Mouse (Mus musculus) kidney, embryonic 16.5 days (tissue): Measurements from ENCODE around the gene Olfr577. TPM values are rescaled to one million over a fixed set of nuclear protein-coding genes. Genes with fewer than 3 reads are reported as not detected.

ENCODE experiments used
- ATAC-seq: fragments of 200-750 bp; cut with Nextera tagmentation; 2 replicates; pipeline ENCODE4 v1.8.0; 2017; ENCODE audit warnings: moderate TSS enrichment; ENCODE audit not compliant: low FRiP score, low TSS enrichment
- H3K27ac ChIP-seq: fragments of 300-500 bp; sonication (generic); 2 replicates; pipeline ENCODE4 v1.5.1; 2014; ENCODE audit warnings: low read length
- H3K27me3 ChIP-seq: fragments of 300-500 bp; sonication (generic); 2 replicates; pipeline ENCODE4 v1.6.1; 2014; ENCODE audit warnings: low read length, control low read depth, mixed read lengths; ENCODE audit not compliant: insufficient read depth
- H3K36me3 ChIP-seq: fragments of 300-500 bp; sonication (generic); 2 replicates; pipeline ENCODE4 v1.6.1; 2014; ENCODE audit warnings: low read length, control low read depth, mixed read lengths; ENCODE audit not compliant: insufficient read depth
- H3K4me1 ChIP-seq: fragments of 300-500 bp; sonication (generic); 2 replicates; pipeline ENCODE4 v1.6.1; 2014; ENCODE audit warnings: low read length, control low read depth, mixed read lengths; ENCODE audit not compliant: insufficient read depth
- H3K4me2 ChIP-seq: fragments of 300-500 bp; sonication (generic); replicated peaks from 2 replicates; pipeline ENCODE4 v1.6.1; 2014; ENCODE audit warnings: low read depth, low read length
- H3K4me3 ChIP-seq: fragments of 300-500 bp; sonication (generic); 2 replicates; pipeline ENCODE4 v1.5.1; 2014; ENCODE audit warnings: mild to moderate bottlenecking, low read length
- H3K9ac ChIP-seq: fragments of 300-500 bp; sonication (generic); replicated peaks from 2 replicates; pipeline ENCODE4 v1.6.1; 2014; ENCODE audit warnings: low read length
- H3K9me3 ChIP-seq: fragments of 300-500 bp; sonication (generic); 2 replicates; pipeline ENCODE4 v1.6.1; 2016; ENCODE audit warnings: low read length, control low read depth
- WGBS: fragments of 180-500 bp; shearing (Covaris S2); extraction: QIAGEN DNeasy Blood & Tissue Kit; methylation state at CpG from one replicate; pipeline ENCODE4 v1.1.7; 2014; 5-methylcytosine and 5-hydroxymethylcytosine counted together
- polyA plus RNA-seq: library from polyadenylated mRNA; unstranded; fragments of >200 nt; fragmentation: Nextera tagmentation; extraction: Ambion mirVana; gene quantifications from 2 replicates; pipeline ENCODE4 v1.2.1, GENCODE M21; 2015

The Olfr577 gene
- polyA plus RNA-seq, 1 experiment from 2014 or later: not detected

GRCm38 (mm10) chr7:102927105-102927504, 48.6 kb downstream of the Olfr577 start:
- Histone ChIP-seq H3K27ac (no peak overlapping the region), H3K36me3 (no peaks in the 10 kb centered on the region), H3K4me3 (no peak overlapping the region), H3K27me3 (no peaks in the 10 kb centered on the region), H3K9ac (no peak overlapping the region), H3K4me2 (no peak overlapping the region), H3K9me3 (no peaks in the 10 kb centered on the region), H3K4me1 (no peaks in the 10 kb centered on the region)
- 61% methylated on average over 3 of the region's 3 CpGs for WGBS
- no peak for ATAC-seq

GRCm38 (mm10) chr7:102924109-102924508, 51.6 kb downstream of the Olfr577 start, which contains the start of gene Olfr572:
Gene Olfr572 (plus strand): TSS chr7:102924409.
- Histone ChIP-seq H3K4me3 (no peak within 1 kb of the TSS), H3K9ac (no peak within 1 kb of the TSS), H3K4me1 (no peaks in the 10 kb centered on the region), H3K27me3 (no peaks in the 10 kb centered on the region), H3K36me3 (no peaks in the 10 kb centered on the region), H3K27ac (no peak within 1 kb of the TSS), H3K9me3 (no peaks in the 10 kb centered on the region), H3K4me2 (no peak within 1 kb of the TSS)
- WGBS: 48% methylated on average over 1 of the region's 1 CpGs
- ATAC-seq: no peak

Other genes with a start within 250 kb of the Olfr577 start
- not detected in 2 replicates for gene Olfr559, start 248.5 kb downstream of the Olfr577 start, polyA plus RNA-seq
- not detected in 2 replicates for gene Olfr560, start 216.6 kb downstream of the Olfr577 start, polyA plus RNA-seq
- 0.58 and 0.89 TPM in 2 replicates for gene Olfr78, start 216.5 kb downstream of the Olfr577 start, polyA plus RNA-seq
- gene Olfr561, start 204.7 kb downstream of the Olfr577 start, polyA plus RNA-seq: not detected in 2 replicates
- not detected in 2 replicates for gene Olfr564, start 172.5 kb downstream of the Olfr577 start, polyA plus RNA-seq
- not detected in 2 replicates for gene Olfr566, start 117.2 kb downstream of the Olfr577 start, polyA plus RNA-seq
- gene Olfr568, start 98.8 kb downstream of the Olfr577 start, polyA plus RNA-seq: not detected in 2 replicates
- gene Olfr569, start 85.1 kb downstream of the Olfr577 start, polyA plus RNA-seq: not detected in 2 replicates
- gene Olfr570, start 81.4 kb downstream of the Olfr577 start, polyA plus RNA-seq: not detected in 2 replicates
- not detected in 2 replicates for gene Olfr571, start 58.4 kb downstream of the Olfr577 start, polyA plus RNA-seq
- gene Olfr572, start 51.5 kb downstream of the Olfr577 start, polyA plus RNA-seq: not detected in 2 replicates
- not detected in 2 replicates for gene Olfr573-ps1, start 33.4 kb downstream of the Olfr577 start, polyA plus RNA-seq
- not detected in 2 replicates for gene Olfr574, start 27.5 kb downstream of the Olfr577 start, polyA plus RNA-seq
- not detected in 2 replicates for gene Olfr575, start 17.2 kb downstream of the Olfr577 start, polyA plus RNA-seq
- gene Olfr576, start 13.3 kb downstream of the Olfr577 start, polyA plus RNA-seq: not detected in 2 replicates
- not detected in 2 replicates for gene Olfr578, start 13.4 kb upstream of the Olfr577 start, polyA plus RNA-seq
- gene Olfr582, start 62.1 kb upstream of the Olfr577 start, polyA plus RNA-seq: not detected in 2 replicates
- not detected in 2 replicates for gene Olfr583, start 75.4 kb upstream of the Olfr577 start, polyA plus RNA-seq
- gene Olfr584, start 105.9 kb upstream of the Olfr577 start, polyA plus RNA-seq: not detected in 2 replicates
- not detected in 2 replicates for gene Olfr585, start 121.8 kb upstream of the Olfr577 start, polyA plus RNA-seq
- gene Olfr586, start 149.7 kb upstream of the Olfr577 start, polyA plus RNA-seq: not detected in 2 replicates
- not detected in 2 replicates for gene Olfr588-ps1, start 164.9 kb upstream of the Olfr577 start, polyA plus RNA-seq
- gene Olfr589, start 180.4 kb upstream of the Olfr577 start, polyA plus RNA-seq: not detected in 2 replicates
- not detected in 2 replicates for gene Olfr591, start 202.4 kb upstream of the Olfr577 start, polyA plus RNA-seq
- not detected in 2 replicates for gene Olfr592, start 208.9 kb upstream of the Olfr577 start, polyA plus RNA-seq
- gene Olfr593, start 235.9 kb upstream of the Olfr577 start, polyA plus RNA-seq: not detected in 2 replicates
- not detected in 2 replicates for gene Olfr594, start 241.1 kb upstream of the Olfr577 start, polyA plus RNA-seq